Mouse (Mus musculus) stomach, postnatal 0 days (tissue): ENCODE results near the gene Hoxd4.

ENCODE experiments used
- CTCF ChIP-seq: IDR thresholded peaks from 2 replicates; pipeline ENCODE4 v1.5.1; 2016; ENCODE audit warnings: antibody characterized with exemption, low read depth, mild to moderate bottlenecking, moderate library complexity
- EP300 ChIP-seq: optimal IDR thresholded peaks from 2 replicates; pipeline ENCODE3; 2016; ENCODE audit warnings: antibody characterized with exemption

DNA sequence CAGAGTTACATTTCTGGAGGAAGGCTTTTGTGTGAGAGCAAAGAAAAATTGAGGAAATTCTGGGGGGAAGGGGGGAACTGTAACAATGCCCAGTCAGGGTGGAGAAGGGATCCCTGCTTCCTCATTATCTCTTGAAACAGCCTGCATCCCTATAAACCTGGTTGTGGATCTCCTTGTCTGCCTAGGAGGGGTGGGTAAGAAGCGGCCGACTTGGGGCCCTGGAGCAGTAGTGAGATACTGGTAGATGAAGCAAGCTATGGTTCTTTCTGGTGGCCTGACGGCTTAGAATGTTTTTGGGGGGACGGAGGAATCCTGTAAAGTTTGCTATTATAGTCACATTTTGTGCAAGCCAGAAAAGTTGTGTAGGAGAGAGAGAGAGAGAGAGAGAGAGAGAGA, 18.3 kb upstream of the Hoxd4 start:
- TF ChIP-seq CTCF: no peak
- no peak for TF ChIP-seq EP300
